Mouse (Mus musculus): Measurements from ENCODE around the gene Megf11. TPM values are rescaled to one million over a fixed set of nuclear protein-coding genes. Genes with fewer than 3 reads are reported as not detected.
"Not testable (repeated sequence)": the region's sequence is repeated elsewhere in the genome, so short reads cannot be mapped to it uniquely, and the experiment has no call there.

Megf11 gene
- total RNA-seq, 2 experiments from 2014 or later, result not detected

GRCm38 (mm10) chr9:64457596-64457995, 72.2 kb downstream of the Megf11 start:
- no peak for ATAC-seq (replicated peaks; ENCODE audit: low FRiP score, low TSS enrichment, poor library complexity, severe bottlenecking)

DNA sequence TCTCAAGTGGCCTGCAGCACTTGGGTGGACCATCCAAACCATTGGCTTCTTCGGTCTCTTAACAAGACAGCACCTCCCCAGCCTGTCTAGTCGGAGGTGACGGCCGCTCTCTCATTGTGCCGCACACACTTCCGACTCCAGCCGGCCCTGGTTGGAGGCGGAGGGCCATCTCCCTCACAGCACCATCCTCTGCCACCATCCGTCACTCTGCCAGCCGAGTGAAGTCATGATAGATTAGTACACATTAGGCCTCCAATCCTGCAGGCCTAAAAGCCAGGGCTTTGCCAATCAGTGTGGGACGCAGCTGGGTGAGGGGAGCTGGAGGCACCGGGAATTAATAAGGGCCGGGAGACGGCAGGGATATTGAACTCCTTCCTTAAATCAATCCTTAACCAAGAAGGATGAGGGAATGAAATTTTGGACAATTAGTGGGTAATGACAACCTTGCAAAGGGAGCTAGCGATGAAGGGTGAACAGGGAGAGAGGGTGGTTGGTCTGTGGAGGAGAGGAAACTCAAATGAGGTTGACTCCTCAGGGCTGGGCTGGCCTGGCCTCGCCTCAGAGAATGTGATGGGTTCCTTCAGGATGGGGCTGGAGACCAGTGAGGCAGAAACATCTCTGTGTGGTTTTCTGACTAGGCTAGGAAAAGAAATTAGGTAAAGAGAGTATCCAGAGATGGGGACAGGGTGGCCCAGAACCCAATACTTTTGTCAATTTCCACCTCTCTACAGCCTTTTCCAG, 76.3 kb downstream of the Megf11 start:
- ATAC-seq (replicated peaks; ENCODE audit: low FRiP score, low TSS enrichment, poor library complexity, severe bottlenecking), result no peak

DNA sequence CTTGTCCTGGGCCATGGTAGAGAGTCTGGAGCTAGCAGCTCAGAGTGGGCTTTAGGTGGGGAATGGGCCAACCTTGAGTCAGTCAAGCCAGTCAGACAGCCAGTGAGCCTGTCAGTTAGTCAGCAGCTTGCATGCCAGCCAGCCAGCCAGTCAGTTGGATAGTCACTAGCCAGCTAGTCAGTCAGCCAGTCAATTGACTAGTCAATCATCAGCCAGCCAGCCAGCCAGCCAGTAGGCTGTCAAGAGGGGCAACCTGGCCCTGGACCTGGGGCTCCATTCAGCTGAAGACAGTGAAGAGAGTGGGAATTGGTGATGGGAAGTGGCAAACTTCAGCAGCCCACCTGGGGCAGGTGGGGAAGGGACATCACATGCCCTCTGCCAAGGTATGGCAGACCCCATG, 77.4 kb downstream of the Megf11 start:
- no peak for ATAC-seq (replicated peaks; ENCODE audit: low FRiP score, low TSS enrichment, poor library complexity, severe bottlenecking)

GRCm38 (mm10) chr9:64466090-64466489, 80.7 kb downstream of the Megf11 start:
- ATAC-seq (replicated peaks; ENCODE audit: low FRiP score, low TSS enrichment, poor library complexity, severe bottlenecking), result no peak

GRCm38 (mm10) chr9:64466564-64466963, 81.1 kb downstream of the Megf11 start:
- ATAC-seq (replicated peaks; ENCODE audit: low FRiP score, low TSS enrichment, poor library complexity, severe bottlenecking), result no peak

DNA sequence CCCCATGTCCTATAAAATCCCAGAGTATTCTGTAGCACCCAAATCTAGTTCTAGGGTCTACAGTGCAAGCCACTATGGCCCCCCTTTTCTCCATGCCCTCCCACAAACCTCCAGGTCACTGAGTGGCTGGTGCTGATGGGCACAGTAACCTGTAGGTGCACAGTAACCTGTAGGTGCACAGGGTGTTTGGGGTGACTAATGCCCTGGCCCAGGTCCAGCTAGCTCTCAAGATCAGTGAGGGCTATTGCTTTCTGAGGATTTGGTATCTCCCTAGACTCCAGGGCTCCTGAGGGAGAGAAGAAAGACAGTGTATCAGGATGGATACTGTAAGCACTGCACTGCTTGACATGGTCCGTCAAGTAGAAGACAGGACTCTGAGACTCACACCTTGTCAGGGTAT, 85.4 kb downstream of the Megf11 start:
- no peak for ATAC-seq (replicated peaks; ENCODE audit: low FRiP score, low TSS enrichment, poor library complexity, severe bottlenecking)

- ATAC-seq (replicated peaks; ENCODE audit: low FRiP score, low TSS enrichment, poor library complexity, severe bottlenecking), result no peak
Observed at GRCm38 (mm10) chr9:64471336-64471735, 85.9 kb downstream of the Megf11 start.

GRCm38 (mm10) chr9:64472165-64472564, 86.7 kb downstream of the Megf11 start:
- peak; percentile 42; the same call in 1 of the 2 replicates for ATAC-seq (replicated peaks; ENCODE audit: low FRiP score, low TSS enrichment, poor library complexity, severe bottlenecking)

DNA sequence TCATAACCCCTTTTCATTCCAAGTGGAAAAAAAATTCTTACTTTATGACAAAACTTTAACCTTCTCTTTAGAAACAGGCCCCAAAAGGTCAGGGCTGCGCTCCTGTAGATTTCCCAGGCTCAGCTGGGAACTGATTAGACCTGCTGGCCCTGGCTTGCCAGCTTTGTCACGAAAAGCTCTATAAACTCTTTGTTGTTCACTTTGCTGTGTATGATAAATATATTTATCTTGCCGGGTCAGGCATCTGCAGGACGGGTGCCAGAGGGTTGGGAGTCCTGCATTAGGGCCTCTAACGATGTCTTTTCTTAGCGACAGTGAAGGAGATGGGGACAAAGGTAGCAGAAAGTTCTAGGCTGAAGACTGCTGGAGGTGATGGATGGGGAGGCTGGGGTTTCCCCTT, 87.3 kb downstream of the Megf11 start:
- peak; percentile 88 for ATAC-seq (replicated peaks; ENCODE audit: low FRiP score, low TSS enrichment, poor library complexity, severe bottlenecking)

GRCm38 (mm10) chr9:64473170-64473569, 87.7 kb downstream of the Megf11 start:
- ATAC-seq (replicated peaks; ENCODE audit: low FRiP score, low TSS enrichment, poor library complexity, severe bottlenecking), result 0 out of 2 replicates have a peak, but pooled peaks have one; percentile 1

DNA sequence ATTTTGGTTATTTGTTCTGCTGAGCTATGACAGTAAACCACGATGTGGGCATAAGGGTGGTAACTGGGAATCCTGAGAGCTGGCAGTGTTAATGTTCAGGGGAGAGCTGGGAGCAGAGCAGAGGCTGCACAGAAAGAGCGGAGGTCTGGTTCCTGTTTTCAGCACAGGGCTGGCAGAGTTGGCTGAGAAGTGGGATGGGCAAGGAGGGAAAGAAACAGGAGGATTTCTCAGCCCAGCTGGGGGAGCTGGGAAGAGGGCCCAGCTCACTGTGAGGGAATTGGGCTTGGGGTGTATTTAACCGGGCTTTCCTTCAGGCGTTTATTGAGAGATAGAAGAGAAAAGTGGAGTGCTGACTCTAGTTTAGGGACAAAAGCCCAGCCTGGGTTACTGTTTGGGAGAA, 88.3 kb downstream of the Megf11 start:
- ATAC-seq (replicated peaks; ENCODE audit: low FRiP score, low TSS enrichment, poor library complexity, severe bottlenecking), result no peak

- no peak for ATAC-seq (replicated peaks; ENCODE audit: low FRiP score, low TSS enrichment, poor library complexity, severe bottlenecking)
Observed at GRCm38 (mm10) chr9:64474142-64474541, 88.7 kb downstream of the Megf11 start.

DNA sequence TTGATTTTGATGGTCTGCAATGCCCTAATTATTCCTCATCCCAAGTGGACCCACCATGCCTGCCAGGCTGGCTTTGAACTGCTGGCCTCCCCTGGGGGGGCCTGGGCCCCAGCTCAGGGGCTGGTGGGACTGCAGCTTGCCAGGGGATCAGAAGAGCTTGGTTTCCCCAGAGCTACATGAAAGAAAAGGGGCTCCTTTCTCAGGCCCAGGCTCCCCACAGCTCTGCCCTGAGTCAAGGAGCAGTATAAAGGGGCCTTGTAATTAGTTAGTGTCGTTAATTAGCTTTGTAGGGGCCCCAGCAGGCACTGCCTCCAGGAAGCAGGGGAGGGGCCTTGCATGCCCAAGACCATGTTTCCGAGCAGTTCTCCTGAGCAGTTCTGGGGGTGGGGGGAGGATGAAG, 90.5 kb downstream of the Megf11 start:
- ATAC-seq (replicated peaks; ENCODE audit: low FRiP score, low TSS enrichment, poor library complexity, severe bottlenecking), result no peak

DNA sequence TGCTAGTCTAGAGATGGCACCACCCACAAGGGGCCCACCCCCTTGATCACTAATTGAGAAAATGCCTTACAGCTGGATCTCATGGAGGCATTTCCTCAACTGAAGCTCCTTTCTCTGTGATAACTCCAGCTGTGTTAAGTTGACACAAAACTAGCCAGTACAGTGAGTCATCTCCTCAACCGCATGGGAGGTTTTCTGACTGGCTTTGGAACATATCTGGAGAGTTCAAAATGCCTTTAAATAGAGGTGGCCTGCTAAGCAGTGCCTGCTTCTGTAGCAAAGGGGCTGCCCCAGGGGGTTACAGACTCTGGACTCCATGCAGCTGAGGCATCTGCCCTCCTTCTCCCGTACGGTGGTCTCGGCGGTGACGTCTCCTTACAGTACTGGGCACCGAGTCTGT, 92.0 kb downstream of the Megf11 start:
- ATAC-seq (replicated peaks; ENCODE audit: low FRiP score, low TSS enrichment, poor library complexity, severe bottlenecking), result not testable (repeated sequence)

DNA sequence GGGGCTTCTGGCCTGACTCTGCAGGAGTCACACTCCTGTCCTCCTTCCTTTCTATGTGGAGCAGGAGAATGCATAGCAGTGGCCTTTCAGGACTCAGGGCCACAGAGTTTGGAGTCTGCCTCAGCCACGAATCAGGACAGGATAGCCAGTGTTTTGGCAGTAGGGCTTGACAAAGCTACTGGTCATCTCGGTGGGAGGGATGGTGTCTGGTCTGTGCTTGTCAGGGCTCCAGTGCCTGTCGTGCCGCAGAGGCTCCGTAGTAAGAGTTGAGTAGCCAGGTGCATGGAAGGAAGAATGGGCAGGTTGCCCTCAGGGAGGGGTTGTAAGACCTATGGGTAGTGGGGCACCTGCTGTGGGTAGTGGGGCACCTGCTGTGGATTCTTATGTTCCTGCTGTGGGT, 96.7 kb downstream of the Megf11 start:
- no peak for ATAC-seq (replicated peaks; ENCODE audit: low FRiP score, low TSS enrichment, poor library complexity, severe bottlenecking)

DNA sequence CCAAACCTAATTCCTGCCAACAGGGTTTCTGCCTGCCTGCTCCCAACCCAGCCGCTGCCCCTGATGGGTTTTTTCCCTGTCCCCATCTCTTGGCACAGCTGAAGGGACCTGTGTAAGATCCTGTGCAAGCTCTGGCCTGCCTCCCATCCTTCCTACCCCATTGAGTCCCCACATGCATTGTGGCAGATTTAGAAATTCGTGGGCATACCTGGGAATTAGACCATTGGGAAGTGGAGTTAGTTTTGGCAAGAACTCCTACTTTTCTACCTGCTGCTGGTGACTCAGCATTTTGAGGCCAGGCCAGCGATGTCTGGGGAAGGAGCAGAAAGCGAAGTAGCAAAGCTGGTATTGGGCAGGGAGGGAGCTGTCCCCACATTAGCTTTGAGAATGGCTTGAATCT, 102.0 kb downstream of the Megf11 start:
- no peak for ATAC-seq (replicated peaks; ENCODE audit: low FRiP score, low TSS enrichment, poor library complexity, severe bottlenecking)

GRCm38 (mm10) chr9:64494647-64495046, 109.2 kb downstream of the Megf11 start:
- ATAC-seq (replicated peaks; ENCODE audit: low FRiP score, low TSS enrichment, poor library complexity, severe bottlenecking), result no peak

GRCm38 (mm10) chr9:64498929-64499328, 113.5 kb downstream of the Megf11 start:
- no peak for ATAC-seq (replicated peaks; ENCODE audit: low FRiP score, low TSS enrichment, poor library complexity, severe bottlenecking)

GRCm38 (mm10) chr9:64501211-64501610, 115.8 kb downstream of the Megf11 start:
- no peak for ATAC-seq (replicated peaks; ENCODE audit: low FRiP score, low TSS enrichment, poor library complexity, severe bottlenecking)

- ATAC-seq (replicated peaks; ENCODE audit: low FRiP score, low TSS enrichment, poor library complexity, severe bottlenecking), result no peak
Observed at GRCm38 (mm10) chr9:64503996-64504395, 118.6 kb downstream of the Megf11 start.

DNA sequence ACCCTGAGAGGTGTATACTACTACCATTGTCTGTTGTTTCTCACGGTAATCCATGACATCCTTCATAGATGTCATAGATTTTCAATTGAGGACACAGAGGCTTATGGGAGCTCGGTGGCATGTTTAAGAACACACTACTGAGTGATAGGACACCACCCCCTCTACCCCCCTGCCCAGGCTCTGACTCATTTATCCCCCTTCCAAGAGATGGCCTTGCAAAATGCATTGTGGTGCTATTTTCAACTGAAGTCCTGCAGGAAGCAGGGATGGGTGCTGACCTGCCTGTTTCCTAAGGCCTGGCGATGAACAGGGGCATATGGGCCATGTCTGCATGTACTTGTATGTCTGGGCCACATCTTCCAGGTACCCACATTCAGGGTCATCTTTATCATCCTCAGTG, 119.0 kb downstream of the Megf11 start:
- ATAC-seq (replicated peaks; ENCODE audit: low FRiP score, low TSS enrichment, poor library complexity, severe bottlenecking), result no peak

- no peak for ATAC-seq (replicated peaks; ENCODE audit: low FRiP score, low TSS enrichment, poor library complexity, severe bottlenecking)
Observed at GRCm38 (mm10) chr9:64504921-64505320, 119.5 kb downstream of the Megf11 start.

Measured in megakaryocyte-erythroid progenitor cell, adult 5-6 weeks (primary cell).